Mouse (Mus musculus) kidney, adult 9 months (tissue): ENCODE results near the gene Gm20388.
A peak's percentile ranks its signal among the peaks of the same experiment; 100 is the strongest.

Source experiments
- DNase-seq: peaks from one replicate; pipeline ENCODE4 v3.0.0; 2022

Gm20388 gene

DNA sequence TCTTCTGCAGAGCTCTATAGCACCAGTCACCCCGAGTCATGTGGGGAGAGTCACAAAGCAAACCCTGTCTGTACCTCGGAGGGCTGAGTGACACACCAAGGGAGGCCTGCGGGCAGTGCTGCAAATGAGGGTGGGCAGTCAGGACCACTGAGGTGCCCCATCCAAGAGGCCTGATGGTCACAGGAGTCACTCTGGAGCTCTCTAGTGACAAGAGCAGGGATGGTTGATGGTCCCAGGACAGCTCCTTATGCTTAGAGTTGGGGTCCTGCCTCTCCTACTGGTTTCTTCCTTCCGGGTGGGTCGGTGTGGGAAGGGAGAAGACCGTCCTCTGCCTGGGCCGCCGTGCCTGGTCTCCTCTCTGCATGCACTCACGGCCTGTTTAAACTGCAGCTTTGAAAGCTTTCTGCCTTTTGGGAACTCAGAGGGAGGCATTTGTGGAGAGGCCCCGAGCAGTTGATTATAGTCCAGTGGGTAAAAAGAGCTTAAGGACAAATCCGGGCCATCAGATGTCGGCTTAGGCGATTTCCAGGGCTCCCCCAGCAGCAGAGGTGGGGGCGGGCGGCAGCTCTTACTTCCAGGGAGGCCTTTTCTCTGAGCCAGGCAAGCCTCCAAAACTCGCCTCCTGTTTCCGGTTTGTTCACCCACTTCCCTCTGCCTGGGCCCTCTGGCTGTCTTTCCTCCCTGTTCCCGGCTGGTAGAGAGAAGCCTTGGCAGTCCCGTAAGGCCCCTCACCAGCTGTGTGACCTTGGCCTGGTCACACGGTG lies 516.2 kb downstream of the Gm20388 start:
- DNase-seq: no peak

- no peak for DNase-seq
Observed at GRCm38 (mm10) chr8:120428492-120428891, 517.9 kb downstream of the Gm20388 start.

- DNase-seq: no peak
Observed at GRCm38 (mm10) chr8:120429116-120429515, 518.5 kb downstream of the Gm20388 start.

DNA sequence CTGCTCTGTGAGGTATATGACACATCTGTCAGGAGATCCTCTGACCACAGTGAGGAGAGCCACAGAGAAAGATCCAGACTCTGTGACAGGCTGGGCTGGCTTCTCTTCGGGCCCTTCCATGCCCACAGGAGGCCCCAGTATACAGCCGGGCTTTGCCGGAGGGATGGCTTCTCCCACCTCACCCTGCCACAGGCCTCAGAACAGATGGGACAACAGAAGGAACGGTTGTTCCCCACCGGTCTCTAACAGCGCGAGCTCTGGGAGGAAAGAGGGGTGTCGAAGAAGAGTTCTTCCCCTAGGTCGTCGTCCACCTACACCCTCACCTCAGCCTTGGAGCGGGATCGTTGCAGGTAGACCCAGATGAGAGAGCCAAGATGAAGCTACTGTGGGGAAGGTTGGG lies 520.4 kb downstream of the Gm20388 start:
- DNase-seq: no peak

DNA sequence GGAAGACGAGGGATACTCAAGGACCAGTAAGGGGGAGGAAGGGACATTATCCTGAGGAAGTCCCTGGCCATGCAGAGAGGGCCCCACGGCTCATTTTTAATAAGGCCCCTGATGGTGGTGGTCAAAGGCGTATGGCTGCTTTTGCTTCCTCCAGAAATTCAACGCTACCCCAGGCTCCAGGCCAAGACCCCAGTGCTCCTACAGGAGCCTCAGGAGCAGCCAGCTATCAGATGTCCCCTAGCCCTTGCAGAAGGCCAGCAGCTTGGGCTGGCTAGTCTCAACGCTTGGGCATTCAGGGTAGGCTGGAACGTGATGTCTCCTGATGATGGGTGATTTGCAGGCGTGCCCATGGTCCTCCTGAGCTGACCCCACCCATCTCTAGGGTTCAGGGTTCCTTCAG lies 521.8 kb downstream of the Gm20388 start:
- no peak for DNase-seq

GRCm38 (mm10) chr8:120433143-120433542 lies 522.5 kb downstream of the Gm20388 start:
- DNase-seq: no peak

- no peak for DNase-seq
Observed at GRCm38 (mm10) chr8:120433734-120434133, 523.1 kb downstream of the Gm20388 start.

DNA sequence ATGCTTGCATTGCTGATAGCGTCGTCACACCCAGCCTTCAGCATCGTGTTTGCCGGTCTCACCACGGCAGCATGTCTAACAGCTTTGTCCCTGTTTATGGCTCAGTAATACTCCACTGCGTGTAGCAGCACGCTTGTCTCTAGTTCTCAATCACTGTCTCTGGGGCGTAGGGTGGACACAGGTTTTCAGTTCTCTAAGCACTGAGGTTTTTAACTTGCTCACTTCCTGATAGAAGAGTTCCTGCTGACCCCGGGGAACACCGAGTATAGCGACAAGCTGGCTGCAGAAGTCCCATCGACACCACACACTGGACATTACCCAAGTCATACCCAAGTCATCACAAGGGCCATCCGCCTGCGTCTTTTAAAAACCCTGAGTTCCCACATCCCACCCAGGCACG lies 525.1 kb downstream of the Gm20388 start:
- DNase-seq: no peak

- no peak for DNase-seq
Observed at GRCm38 (mm10) chr8:120436491-120437030, 525.9 kb downstream of the Gm20388 start.

- no peak for DNase-seq
Observed at GRCm38 (mm10) chr8:120437207-120437606, 526.6 kb downstream of the Gm20388 start.

GRCm38 (mm10) chr8:120437666-120438395 lies 527.2 kb downstream of the Gm20388 start:
- DNase-seq: peak; percentile 76

DNA sequence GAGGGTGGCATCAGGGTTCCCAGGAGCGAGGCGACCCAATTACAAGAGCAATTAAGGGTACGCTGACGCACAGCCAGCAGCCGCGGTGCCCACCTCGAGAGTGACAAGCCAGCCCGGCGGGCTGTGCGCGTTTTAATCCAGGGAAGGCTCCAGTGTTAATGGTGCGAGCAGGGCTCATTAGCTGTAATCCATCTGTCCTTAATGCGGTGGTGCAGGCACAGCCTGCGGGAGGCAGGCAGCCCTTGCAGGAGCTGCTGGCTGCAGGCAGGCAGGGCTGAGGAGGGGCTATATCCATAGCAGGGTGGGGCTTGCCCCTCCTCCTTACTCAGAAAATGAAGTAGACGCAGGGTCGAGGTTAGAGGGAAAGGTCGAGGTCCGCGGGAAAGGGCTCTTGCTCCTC lies 528.7 kb downstream of the Gm20388 start:
- no peak for DNase-seq

- DNase-seq: no peak
Observed at GRCm38 (mm10) chr8:120440739-120441138, 530.1 kb downstream of the Gm20388 start.

DNA sequence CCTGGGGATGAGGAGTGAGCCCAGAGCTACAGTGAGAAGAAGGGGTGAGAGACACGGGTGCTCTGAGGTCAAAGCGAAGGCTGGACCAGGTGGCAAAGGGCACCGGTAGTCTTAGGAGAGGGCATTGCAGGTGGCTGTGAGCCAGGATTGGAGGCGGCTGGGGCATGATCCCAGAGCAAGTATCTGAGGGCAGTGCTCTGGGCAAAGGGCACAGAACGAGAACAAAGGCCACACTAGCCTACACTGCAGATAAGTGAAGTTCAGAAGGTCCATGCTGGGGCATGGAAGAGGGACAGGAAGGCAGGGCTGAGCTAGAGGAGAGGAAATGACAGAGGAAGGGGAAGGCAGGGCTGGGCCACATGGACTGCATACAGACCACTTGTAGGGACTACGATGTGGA lies 531.0 kb downstream of the Gm20388 start:
- DNase-seq: peak; percentile 87

GRCm38 (mm10) chr8:120442306-120443003 lies 531.8 kb downstream of the Gm20388 start:
- peak; percentile 48 for DNase-seq

DNA sequence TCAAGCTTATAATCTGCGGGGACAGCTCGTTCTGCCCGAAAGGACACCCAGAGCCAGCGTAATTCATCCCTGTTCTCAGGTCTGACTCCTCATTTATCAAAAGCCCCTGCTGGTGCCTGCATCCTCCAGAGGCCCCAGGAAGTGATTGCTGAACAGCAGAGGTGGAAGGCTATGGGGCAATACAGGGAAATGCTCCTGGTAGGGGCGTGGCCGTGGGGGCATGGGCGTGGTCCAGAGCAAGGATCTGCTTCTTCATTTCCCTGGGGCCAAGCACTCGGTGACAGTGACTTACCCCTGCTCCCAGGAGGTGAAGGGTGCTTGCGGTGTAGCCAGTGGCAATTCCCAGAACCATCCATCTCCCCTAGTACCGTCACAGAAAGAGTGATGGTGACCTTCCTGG lies 534.6 kb downstream of the Gm20388 start:
- DNase-seq: no peak

DNA sequence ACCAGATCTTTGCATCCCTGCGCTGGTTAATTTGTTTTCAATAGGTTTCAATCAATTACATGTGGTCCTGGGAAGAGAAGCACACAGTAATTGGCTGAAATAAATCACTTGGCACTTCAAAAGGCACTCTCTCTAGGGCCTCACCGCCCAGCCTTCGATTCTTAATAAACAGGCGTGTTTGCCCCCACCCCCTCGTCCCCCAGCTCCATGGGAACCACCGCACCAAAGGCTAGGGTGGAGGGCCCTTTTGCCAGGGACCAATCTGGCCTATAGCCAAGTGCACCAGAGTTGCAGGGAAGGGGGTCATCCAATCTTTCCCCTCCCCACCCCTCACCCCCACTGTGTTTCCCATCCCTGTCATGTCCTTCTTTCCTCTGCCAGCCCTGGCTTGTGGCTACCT lies 537.5 kb downstream of the Gm20388 start:
- DNase-seq: no peak

DNA sequence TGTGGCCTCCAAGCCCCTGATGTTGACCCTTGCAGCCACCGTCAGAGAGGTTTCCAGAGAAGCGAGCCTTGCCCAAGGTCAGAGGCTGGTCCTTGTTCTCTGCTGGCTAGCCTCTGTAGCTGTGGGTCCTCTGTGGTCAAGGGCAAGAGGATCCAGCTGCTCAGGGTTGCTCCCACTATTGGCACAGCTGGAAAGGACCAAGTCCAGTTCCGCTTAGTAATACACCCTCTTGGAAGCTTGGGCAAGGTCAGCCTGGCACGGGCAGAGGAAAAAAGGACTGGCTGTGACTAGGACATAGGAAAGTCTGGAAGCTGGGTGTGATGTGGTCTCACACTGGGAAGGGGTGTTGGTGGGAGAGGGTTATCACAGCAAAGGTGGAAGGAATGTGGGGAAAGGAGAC lies 538.5 kb downstream of the Gm20388 start:
- DNase-seq: peak; percentile 52

DNA sequence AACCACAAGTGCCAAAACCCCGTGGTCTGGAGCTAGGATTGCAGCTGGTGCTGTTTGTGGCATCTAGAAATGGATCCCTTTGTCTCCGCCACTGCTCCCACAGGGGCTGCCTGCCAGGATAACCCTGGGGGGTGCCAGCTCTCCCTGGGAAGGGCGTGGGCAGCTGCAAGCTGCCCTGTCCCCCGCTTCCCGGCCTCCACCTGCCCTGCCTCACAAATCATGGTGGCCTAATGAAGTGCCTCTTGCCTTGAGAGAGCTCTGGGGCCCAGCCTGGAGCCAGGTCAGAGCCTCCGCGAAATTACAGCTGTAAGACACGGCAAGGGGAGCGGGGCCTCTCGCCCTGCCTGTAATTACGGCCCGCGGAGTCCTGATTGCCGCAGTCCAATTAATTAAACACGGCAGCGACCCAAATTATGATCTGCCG lies 539.0 kb downstream of the Gm20388 start:
- DNase-seq: no peak

- no peak for DNase-seq
Observed at GRCm38 (mm10) chr8:120452111-120452510, 541.5 kb downstream of the Gm20388 start.

DNA sequence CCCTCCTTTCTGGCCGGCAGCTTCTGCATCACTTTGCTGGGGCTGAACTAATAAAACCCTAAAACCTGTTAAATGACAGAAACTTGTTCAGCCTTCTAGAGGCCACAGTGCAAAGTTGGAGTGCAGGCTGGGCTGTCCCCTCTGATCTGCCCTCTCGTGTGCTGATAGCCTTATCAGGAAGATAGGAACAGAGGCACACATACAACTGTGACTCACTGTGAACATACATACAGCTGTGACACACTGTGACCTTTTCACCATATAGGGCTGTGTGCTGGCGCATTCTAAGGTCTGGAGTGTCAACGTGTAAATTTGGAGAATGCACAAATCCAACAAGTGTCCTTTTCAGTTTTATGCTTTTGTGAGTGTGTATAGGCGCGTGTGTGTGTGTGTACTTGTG lies 543.8 kb downstream of the Gm20388 start:
- DNase-seq: no peak

DNA sequence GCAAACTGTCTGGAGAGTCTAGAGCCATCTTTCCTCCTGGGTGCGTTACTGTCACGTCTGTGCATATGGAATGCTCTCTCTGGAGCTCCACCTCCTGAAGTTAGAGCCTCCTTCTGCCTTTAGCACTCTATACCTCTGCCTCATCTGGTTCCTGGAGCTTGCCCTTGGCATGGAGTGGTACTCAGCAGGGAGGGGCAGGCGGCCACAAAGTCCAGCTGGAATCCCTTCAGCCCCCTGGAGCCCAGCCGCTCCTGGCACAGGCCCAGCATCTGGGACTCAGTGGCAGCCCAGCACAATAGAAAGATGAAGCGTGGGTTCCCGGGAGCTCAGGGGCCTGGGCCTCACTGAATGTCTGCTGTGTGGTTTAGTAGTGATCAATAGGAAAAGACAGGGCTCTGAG lies 549.7 kb downstream of the Gm20388 start:
- peak; percentile 54 for DNase-seq

GRCm38 (mm10) chr8:120462119-120462551 lies 551.5 kb downstream of the Gm20388 start:
- no peak for DNase-seq
